ENCODE assay signal across 8 mouse cellular contexts in genomic region chr13:84613004-84613403, GRCm38 (mm10).
DNase-seq lines count a peak whose midpoint lies in the region.

No protein-coding gene starts in this region.

- intact Hi-C loops in gastrocnemius, postnatal 14 days (cut with DNase I; ENCODE audit: low total_unique reads): no loop called here
- intact Hi-C loops in left cerebral cortex, postnatal 36 days (cut with DNase I): loop anchor here (1.0 to 10.0 kb wide), 6 partner anchors 144 to 896 kb away; partner anchors contain the start of gene Tmem161b

- peak; percentile 21 for DNase-seq in gastrocnemius, adult 18-20 months (ENCODE audit: low spot score)
- no peak for DNase-seq in gastrocnemius, postnatal 14 days
- DNase-seq in adrenal gland, postnatal 36 days: peak; percentile 23 to 62
- DNase-seq in frontal cortex, adult 2 months (ENCODE audit: extremely low spot score in 1 of 2, low spot score in 1 of 2): peak; percentile 87 to 88
- peak; percentile 50 to 51 for DNase-seq in left cerebral cortex, postnatal 36 days (ENCODE audit: low spot score in 2 of 2)
- peak; percentile 68 to 84 for DNase-seq in right cerebral cortex, postnatal 10 days (ENCODE audit: low spot score in 2 of 2)
- no peak for DNase-seq in kidney, adult 11 months
- no peak for DNase-seq in spleen, adult 12 weeks (ENCODE audit: low spot score)

Comparison
In these comparisons a context has a peak if more than half of its experiments do, and no peak if none do; other contexts are left out.
1. DNase-seq: peak in gastrocnemius, adult 18-20 months (single experiment), adrenal gland, postnatal 36 days (2 of 2), frontal cortex, adult 2 months (2 of 2), left cerebral cortex, postnatal 36 days (2 of 2) and right cerebral cortex, postnatal 10 days (2 of 2); none in gastrocnemius, postnatal 14 days (single experiment), kidney, adult 11 months (single experiment) and spleen, adult 12 weeks (single experiment).